Mouse (Mus musculus) kidney, adult 2 months (tissue): ENCODE results near the gene Pdrg1. TPM values are rescaled to one million over a fixed set of nuclear protein-coding genes. Genes with fewer than 3 reads are reported as not detected.
A peak's percentile ranks its signal among the peaks of the same experiment; 100 is the strongest.

Experiments used
- DNase-seq: peaks from one replicate; pipeline ENCODE4 v3.0.0; 2021
- H3K27ac ChIP-seq: fragments of 200-500 bp; 2 replicates; pipeline ENCODE4 v1.5.1; 2012; ENCODE audit warnings: low read depth, low read length, control low read depth, inconsistent platforms; ENCODE audit not compliant: insufficient read depth
- H3K27me3 ChIP-seq: fragments of 200-500 bp; replicated peaks from 2 replicates; pipeline ENCODE4 v1.6.1; 2012; ENCODE audit warnings: mild to moderate bottlenecking, moderate library complexity, low read length, inconsistent platforms; ENCODE audit not compliant: control insufficient read depth, insufficient read depth
- H3K36me3 ChIP-seq: fragments of 200-500 bp; 2 replicates; pipeline ENCODE4 v1.6.1; 2012; ENCODE audit warnings: mild to moderate bottlenecking, moderate library complexity, low read length, inconsistent platforms; ENCODE audit not compliant: control insufficient read depth, insufficient read depth
- H3K4me1 ChIP-seq: fragments of 200-500 bp; 2 replicates; pipeline ENCODE4 v1.6.1; 2011; ENCODE audit warnings: low read length; ENCODE audit not compliant: control insufficient read depth, insufficient read depth
- H3K4me3 ChIP-seq: fragments of 200-500 bp; 2 replicates; pipeline ENCODE4 v1.5.1; 2011; ENCODE audit warnings: mild to moderate bottlenecking, low read depth, low read length, control low read depth; ENCODE audit not compliant: insufficient read depth
- CTCF ChIP-seq: fragments of 200-500 bp; conservative IDR thresholded peaks from 2 replicates; pipeline ENCODE4 v1.5.1; 2011; ENCODE audit warnings: low read depth, mild to moderate bottlenecking, control low read depth, low read length, moderate library complexity, mixed read lengths; ENCODE audit not compliant: insufficient read depth, insufficient read length
- POLR2A ChIP-seq: fragments of 200-500 bp; IDR thresholded peaks from one replicate; pipeline ENCODE4 v1.6.1; 2011; ENCODE audit warnings: low read depth, low read length, control low read depth
- WGBS: fragments of 180-500 bp; shearing (Covaris S2); methylation state at CpG from one replicate; pipeline ENCODE4 v1.1.7; 2018; 5-methylcytosine and 5-hydroxymethylcytosine counted together
- polyA plus RNA-seq: library from polyadenylated mRNA; depleted of rRNA; stranded (reverse); fragments of >200 nt; gene quantifications from 2 replicates; pipeline ENCODE4 v1.2.3, GENCODE M21; 2012; rRNA removed

Pdrg1 gene
- 55.7 and 68.4 TPM in 2 replicates for polyA plus RNA-seq

DNA sequence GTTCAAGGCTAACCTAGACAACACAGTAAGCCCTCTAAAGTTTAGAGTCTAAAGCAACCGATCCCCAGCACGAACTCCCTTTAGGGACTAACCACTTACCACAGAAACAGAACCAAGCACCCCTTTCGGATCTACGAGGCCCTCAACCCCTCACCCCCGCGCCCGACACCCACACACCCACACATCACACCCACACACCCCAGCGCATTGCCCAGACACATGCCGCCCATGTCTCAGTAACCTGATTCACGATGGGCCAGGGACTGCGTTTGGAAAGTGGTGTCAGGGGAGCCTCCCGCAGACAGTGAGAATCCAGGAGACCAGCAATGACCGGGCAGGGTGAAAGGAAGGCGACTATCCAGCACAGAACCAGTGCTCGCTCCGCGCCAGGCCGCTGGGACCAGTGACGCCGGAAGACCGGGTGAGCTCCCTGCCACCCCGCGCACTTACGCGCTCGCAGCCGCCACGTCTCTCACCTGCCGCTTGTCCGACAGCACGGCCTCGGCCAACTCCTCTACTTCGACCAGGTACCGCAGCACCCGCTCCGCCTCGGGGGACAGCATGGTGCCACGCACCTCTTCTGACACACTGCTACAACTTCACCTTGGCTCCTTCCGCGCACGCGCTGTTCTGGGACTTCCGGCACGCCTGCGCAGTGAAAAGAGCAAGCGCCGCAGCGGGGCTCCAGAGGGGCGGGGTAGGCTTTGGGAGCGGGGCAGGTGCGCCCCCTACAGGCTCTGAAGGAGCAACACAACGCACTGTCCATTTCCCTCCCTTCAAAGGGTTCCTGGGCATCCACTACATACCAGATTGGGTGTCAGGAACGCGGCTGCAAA is at the start of gene Pdrg1:
Pdrg1 (minus strand) TSS at position 670 of the 836 bp plus-strand sequence.
- WGBS, result 1% methylated on average over 54 of the region's 54 CpGs

DNA sequence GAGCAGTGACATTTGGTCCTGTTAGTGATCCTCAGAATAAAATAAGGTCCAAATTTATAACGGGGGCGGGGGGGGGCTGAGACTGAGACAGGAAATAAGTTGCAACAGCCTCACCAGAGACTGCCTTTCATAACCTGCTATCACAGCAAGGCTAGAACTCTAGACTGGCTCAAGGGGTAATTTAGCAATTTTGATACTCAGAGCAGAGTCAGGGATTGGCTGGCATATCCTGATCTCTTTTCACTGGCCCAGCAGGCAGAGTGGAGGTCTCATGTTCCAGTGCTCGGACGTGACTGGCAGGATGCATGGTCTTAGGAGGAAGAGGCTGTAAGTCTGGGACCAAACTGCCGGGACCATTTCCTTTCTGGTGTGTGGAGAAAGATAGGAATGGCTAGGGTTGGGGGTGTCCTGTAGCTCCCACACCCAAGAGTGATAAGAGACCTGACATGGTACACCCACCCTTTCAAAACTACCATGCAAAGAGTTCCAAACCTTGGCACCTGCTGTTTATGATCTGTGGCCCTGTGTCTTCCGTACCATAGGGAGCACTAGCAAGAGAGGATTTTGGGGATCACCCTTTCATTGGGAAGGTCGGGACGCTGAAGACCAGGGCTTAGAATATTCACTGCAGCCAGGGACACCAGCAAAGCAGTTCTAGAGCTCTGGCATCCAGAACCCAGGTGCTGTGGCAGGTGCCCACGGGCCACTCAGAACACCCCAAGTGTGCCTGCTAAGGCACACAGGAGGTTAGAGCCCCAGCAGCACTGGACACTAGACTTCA is 49.2 kb upstream of the Pdrg1 start:
- no peak for DNase-seq
- H3K27ac ChIP-seq, result peak overlapping the region; percentile 30
- no peak overlapping the region for H3K4me3 ChIP-seq
- H3K36me3 ChIP-seq, result no peaks in the 10 kb centered on the region
- H3K4me1 ChIP-seq, result no peaks in the 10 kb centered on the region
- WGBS, result 56% methylated on average over 9 of the region's 9 CpGs
- no peaks in the 10 kb centered on the region for H3K27me3 ChIP-seq
- TF ChIP-seq POLR2A (no peak), CTCF (no peak)

More for the DNA sequence above, at the start of gene Pdrg1:
- 0 out of 2 replicates have a peak within 1 kb of the TSS, but pooled peaks have one; percentile 44 for H3K27ac ChIP-seq
- H3K36me3 ChIP-seq, result no peaks in the 10 kb centered on the region
- TF ChIP-seq CTCF (peak; percentile 87), POLR2A (peak; percentile 63)
- peaks cover 4% of the 10 kb centered on the region for H3K4me1 ChIP-seq
- peak within 1 kb of the TSS; percentile 93 for H3K4me3 ChIP-seq
- H3K27me3 ChIP-seq, result no peaks in the 10 kb centered on the region
- DNase-seq, result peak; percentile 96

DNA sequence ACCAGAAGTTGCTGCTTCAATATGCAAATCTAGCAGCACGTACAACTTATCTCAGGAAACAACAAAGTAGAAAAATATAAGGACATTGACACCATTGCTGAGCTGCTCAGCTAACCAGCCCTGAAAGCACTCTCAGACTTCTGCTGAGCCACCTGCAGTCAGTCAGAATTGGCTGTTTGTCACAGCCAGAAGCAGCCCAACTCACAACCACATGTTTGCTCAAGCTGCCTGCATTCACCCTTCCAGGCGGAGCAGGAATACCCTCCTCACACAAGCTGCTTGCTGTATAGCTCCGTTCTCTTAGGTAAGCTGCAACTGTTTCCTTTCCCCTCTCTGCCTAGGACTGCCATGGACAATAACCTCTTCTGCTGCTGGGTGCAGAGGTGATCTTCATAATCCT is 48.2 kb upstream of the Pdrg1 start:
- no peak for TF ChIP-seq POLR2A
- TF ChIP-seq CTCF, result no peak
- Histone ChIP-seq H3K27ac (no peak overlapping the region), H3K27me3 (no peaks in the 10 kb centered on the region), H3K4me3 (no peak overlapping the region), H3K4me1 (no peaks in the 10 kb centered on the region), H3K36me3 (no peaks in the 10 kb centered on the region)
- no peak for DNase-seq
- 66% methylated on average over 3 of the region's 3 CpGs for WGBS

DNA sequence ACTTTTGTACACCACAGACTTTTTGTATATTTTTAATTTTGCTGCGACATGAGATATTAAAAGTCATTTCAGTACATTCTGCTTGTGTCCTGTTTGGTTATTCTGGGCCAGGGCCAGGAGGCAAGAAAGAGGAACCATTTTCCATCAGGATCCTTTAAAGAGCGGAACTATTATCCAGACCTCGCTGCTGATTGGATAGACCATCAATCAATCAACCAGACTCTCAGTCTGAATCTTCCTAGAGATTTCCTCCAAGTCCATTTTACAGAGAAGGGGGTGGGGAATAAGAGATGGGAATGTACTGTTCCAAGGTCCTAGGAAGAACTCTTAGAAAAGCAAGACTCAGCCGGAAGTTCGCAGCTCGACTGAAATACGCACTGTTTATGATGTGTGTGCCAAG is 45.0 kb upstream of the Pdrg1 start:
- no peak for DNase-seq
- no peak overlapping the region for H3K4me3 ChIP-seq
- no peak for TF ChIP-seq CTCF
- no peak for TF ChIP-seq POLR2A
- 71% methylated on average over 7 of the region's 7 CpGs for whole genome bisulfite sequencing
- H3K4me1 ChIP-seq, result no peaks in the 10 kb centered on the region
- H3K27ac ChIP-seq, result no peak overlapping the region
- H3K27me3 ChIP-seq, result no peaks in the 10 kb centered on the region
- H3K36me3 ChIP-seq, result no peaks in the 10 kb centered on the region

DNA sequence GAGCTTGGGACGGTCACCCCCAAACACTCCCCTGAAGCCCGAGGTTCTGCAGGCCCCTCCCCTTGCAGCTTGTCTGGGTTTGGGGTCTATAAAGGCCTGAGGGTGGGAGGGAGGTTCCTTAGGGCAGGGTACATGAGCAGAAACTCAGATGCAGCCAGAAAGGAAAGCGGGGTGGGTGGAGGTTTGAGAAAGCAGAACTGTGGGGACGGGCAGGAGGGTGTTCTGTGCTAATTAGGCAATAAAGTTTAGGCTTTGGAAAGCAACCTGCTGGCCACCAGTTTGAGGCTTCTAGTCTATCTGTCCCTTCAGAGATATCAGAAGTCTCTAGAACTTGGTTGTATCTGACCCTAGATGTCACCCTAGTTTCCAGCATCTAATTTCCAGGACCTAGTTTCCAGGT is 43.1 kb upstream of the Pdrg1 start:
- DNase-seq, result no peak
- Histone ChIP-seq H3K36me3 (no peaks in the 10 kb centered on the region), H3K27ac (no peak overlapping the region), H3K4me1 (no peaks in the 10 kb centered on the region), H3K4me3 (no peak overlapping the region), H3K27me3 (no peaks in the 10 kb centered on the region)
- TF ChIP-seq CTCF (no peak), POLR2A (no peak)
- WGBS, result 63% methylated on average over 4 of the region's 4 CpGs

DNA sequence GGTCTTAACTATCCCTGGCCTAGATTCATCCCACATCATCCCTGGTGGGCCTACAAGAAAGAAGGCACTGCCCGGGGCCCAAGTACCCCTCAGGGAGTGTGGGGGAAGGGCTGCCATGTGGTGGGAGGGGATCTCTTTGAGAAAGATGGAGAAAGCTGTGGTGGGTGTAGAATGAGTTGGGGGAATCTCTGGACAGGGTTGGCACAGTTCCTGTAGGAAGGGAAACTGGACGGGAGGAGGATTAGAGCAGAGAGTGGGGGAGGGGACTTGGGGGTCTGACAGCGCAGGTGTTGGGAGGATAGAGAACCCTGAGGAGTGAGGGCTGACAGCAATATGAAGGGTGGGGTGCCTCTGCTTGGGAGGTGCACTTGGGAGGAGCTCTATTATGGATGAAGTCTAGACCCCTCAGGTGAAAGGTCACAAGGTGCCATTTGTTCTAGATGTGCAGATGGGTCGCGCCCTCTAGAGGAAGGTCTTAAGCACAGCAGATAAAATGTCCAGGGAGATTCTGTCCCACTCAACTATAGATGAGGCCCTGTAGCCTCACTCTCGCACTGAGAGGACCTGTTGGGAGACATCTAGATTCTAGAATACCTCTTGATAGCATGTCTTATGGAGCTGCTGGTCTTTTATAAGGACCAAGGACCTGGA is 40.2 kb upstream of the Pdrg1 start:
- H3K4me1 ChIP-seq, result no peaks in the 10 kb centered on the region
- no peak overlapping the region for H3K27ac ChIP-seq
- H3K27me3 ChIP-seq, result no peaks in the 10 kb centered on the region
- WGBS, result 67% methylated on average over 6 of the region's 6 CpGs
- no peak for DNase-seq
- TF ChIP-seq POLR2A (no peak), CTCF (0 out of 2 replicates have a peak, but pooled peaks have one; percentile 17)
- no peak overlapping the region for H3K4me3 ChIP-seq
- no peaks in the 10 kb centered on the region for H3K36me3 ChIP-seq

DNA sequence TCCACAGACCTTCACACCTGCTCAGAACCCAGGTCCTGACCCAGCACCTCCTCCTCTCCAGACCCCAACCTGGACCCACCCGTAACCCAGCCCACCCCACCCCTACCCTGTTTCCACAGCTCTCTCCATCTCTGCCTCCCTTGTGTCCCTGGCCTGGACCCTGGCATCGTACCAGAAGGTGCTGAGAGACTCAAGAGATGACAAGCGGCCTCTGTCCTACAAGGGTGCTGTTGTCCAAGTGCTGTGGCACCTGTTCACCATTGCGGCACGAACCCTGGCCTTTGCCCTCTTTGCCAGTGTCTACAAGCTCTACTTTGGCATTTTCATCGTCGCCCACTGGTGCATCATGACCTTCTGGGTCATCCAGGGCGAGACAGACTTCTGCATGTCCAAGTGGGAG is 38.7 kb upstream of the Pdrg1 start:
- no peak for TF ChIP-seq CTCF
- no peak for TF ChIP-seq POLR2A
- Histone ChIP-seq H3K4me3 (no peak overlapping the region), H3K27me3 (no peaks in the 10 kb centered on the region), H3K36me3 (no peaks in the 10 kb centered on the region), H3K4me1 (no peaks in the 10 kb centered on the region), H3K27ac (no peak overlapping the region)
- DNase-seq, result no peak
- WGBS, result 83% methylated on average over 8 of the region's 8 CpGs
